Mouse (Mus musculus): ENCODE data around the gene Tiam2. TPM values are rescaled to one million over a fixed set of nuclear protein-coding genes. Genes with fewer than 3 reads are reported as not detected.

Tiam2 gene
- total and polyA plus RNA-seq, 3 experiments = 5.9 to 9.5 (median 9.4) TPM

- in situ Hi-C loops (cut with MboI; ENCODE audit: low pct_ligation_motif_present, low pct_unique_long_range_greater_than_20kb, low sequenced_read_pairs) (no loop called here), dilution Hi-C loops (cut with MboI; ENCODE audit: extremely low pct_ligation_motif_present, extremely low pct_unique_long_range_greater_than_20kb, low sequenced_read_pairs) (no loop called here)
- TF ChIP-seq RCOR1 (conservative IDR thresholded peaks at IDR 0.05; ENCODE audit: low read depth, low read length) (no peak), KAT2A (IDR thresholded peaks at IDR 0.05; ENCODE audit: insufficient replicate concordance, low read length) (no peak), CHD2 (IDR thresholded peaks at IDR 0.05; ENCODE audit: low read length) (no peak), ETS1 (conservative IDR thresholded peaks at IDR 0.05; ENCODE audit: low read depth, low read length) (no peak), USF2 (conservative IDR thresholded peaks at IDR 0.05; ENCODE audit: low read depth, low read length) (no peak), GABPA (IDR thresholded peaks at IDR 0.05; ENCODE audit: insufficient replicate concordance, low read depth, low read length) (no peak), TBP (conservative IDR thresholded peaks at IDR 0.05; ENCODE audit: low read depth, low read length) (no peak), POLR2AphosphoS2 (IDR thresholded peaks at IDR 0.05; ENCODE audit: low read depth, low read length) (no peak), BHLHE40 (IDR thresholded peaks at IDR 0.05; ENCODE audit: low read depth, low read length) (no peak), MAZ (IDR thresholded peaks at IDR 0.05; ENCODE audit: low read depth, low read length) (no peak), POLR2A (IDR thresholded peaks at IDR 0.05; ENCODE audit: low read depth, low read length) (no peak), USF1 (IDR thresholded peaks at IDR 0.05; ENCODE audit: low read depth, low read length) (no peak)
- H3K27ac ChIP-seq (ENCODE audit: insufficient read depth, low read depth) = no peak overlapping the region
- H3K9ac ChIP-seq (ENCODE audit: insufficient read depth, low read depth) = no peak overlapping the region
- H3K27me3 ChIP-seq (replicated peaks) = no peaks in the 10 kb centered on the region
- no peaks in the 10 kb centered on the region for H3K79me2 ChIP-seq (replicated peaks; ENCODE audit: control insufficient read depth, extremely low read depth, insufficient read depth, poor library complexity, severe bottlenecking)
- H3K4me1 ChIP-seq (ENCODE audit: control insufficient read depth in 1 of 2, insufficient read depth in 2 of 2) = peaks cover 0 to 8% of the 10 kb centered on the region in 2 experiments; a peak in 1 of 4 replicates
- no peaks in the 10 kb centered on the region for H3K9me3 ChIP-seq (replicated peaks; ENCODE audit: low read length)
- no peak for DNase-seq (ENCODE audit: extremely low read depth)
- H3K4me2 ChIP-seq (ENCODE audit: insufficient read depth, low read depth, poor library complexity, severe bottlenecking) = no peak overlapping the region
- peaks cover 9 to 63% of the 10 kb centered on the region in 2 experiments for H3K36me3 ChIP-seq (replicated peaks in 1 of 2; ENCODE audit: control insufficient read depth in 1 of 2, insufficient read depth in 1 of 2, low read length in 1 of 2)
- H3K4me3 ChIP-seq (replicated peaks in 1 of 3; ENCODE audit: low read depth in 2 of 3, low read length in 2 of 3, poor library complexity in 1 of 3) = no peak overlapping the region
These were observed 201.6 kb downstream of the Tiam2 start for GRCm38 (mm10) chr17:3527841-3528471.

DNA sequence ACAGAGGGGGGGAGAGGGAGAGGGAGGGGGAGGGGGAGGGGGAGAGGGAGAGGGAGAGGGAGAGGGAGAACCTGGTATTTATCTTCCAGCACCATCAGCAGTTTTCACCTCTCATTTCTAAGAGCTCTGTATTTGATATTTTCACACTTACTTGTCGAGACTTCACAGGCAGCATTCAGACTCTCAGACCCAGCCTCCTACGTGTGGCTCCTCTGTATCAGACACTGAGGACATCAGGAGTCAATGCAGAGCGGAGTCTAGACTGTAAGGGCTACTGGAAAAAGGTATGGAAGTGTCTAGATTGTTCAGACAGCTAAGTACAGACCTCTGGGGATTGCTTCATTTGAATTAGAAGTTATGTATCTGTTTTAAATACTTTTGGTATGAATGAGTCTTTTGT, 203.2 kb downstream of the Tiam2 start:
- no peak for TF ChIP-seq UBTF (IDR thresholded peaks at IDR 0.05; ENCODE audit: low read depth, low read length)
- TF ChIP-seq ELF1 (IDR thresholded peaks at IDR 0.05; ENCODE audit: low read depth, low read length) = no peak
- no peak for TF ChIP-seq POLR2AphosphoS2 (IDR thresholded peaks at IDR 0.05; ENCODE audit: low read depth, low read length)
- no peak for TF ChIP-seq CTCF (conservative IDR thresholded peaks at IDR 0.05 in 1 of 2, IDR thresholded peaks at IDR 0.05 in 1 of 2; ENCODE audit: low read depth in 2 of 2, low read length in 2 of 2)
- no peak for TF ChIP-seq USF2 (conservative IDR thresholded peaks at IDR 0.05; ENCODE audit: low read depth, low read length)
- no peak for TF ChIP-seq BHLHE40 (IDR thresholded peaks at IDR 0.05; ENCODE audit: low read depth, low read length)
- no peak for TF ChIP-seq NELFE (IDR thresholded peaks at IDR 0.05; ENCODE audit: low read depth, low read length)
- TF ChIP-seq TCF12 (IDR thresholded peaks at IDR 0.05; ENCODE audit: low read depth, low read length) = no peak
- no peak for TF ChIP-seq MXI1 (IDR thresholded peaks at IDR 0.05; ENCODE audit: low read depth, low read length)
- no peak for TF ChIP-seq SIN3A (IDR thresholded peaks at IDR 0.05; ENCODE audit: low read length)
- TF ChIP-seq MEF2A (IDR thresholded peaks at IDR 0.05; ENCODE audit: borderline replicate concordance, low read depth, low read length) = no peak
- TF ChIP-seq JUN (IDR thresholded peaks at IDR 0.05; ENCODE audit: insufficient read depth, low read depth, low read length) = no peak
- TF ChIP-seq CHD2 (IDR thresholded peaks at IDR 0.05; ENCODE audit: low read length) = no peak
- no peak for TF ChIP-seq MYC (IDR thresholded peaks at IDR 0.05; ENCODE audit: low read depth, low read length)
- H3K27me3 ChIP-seq (replicated peaks) = no peaks in the 10 kb centered on the region
- H3K27ac ChIP-seq (ENCODE audit: insufficient read depth, low read depth) = no peak overlapping the region
- H3K4me3 ChIP-seq (replicated peaks in 1 of 3; ENCODE audit: low read depth in 2 of 3, low read length in 2 of 3, poor library complexity in 1 of 3) = no peak overlapping the region
- in situ Hi-C loops (cut with MboI; ENCODE audit: low pct_ligation_motif_present, low pct_unique_long_range_greater_than_20kb, low sequenced_read_pairs) = no loop called here
- H3K9me3 ChIP-seq (replicated peaks; ENCODE audit: low read length) = no peaks in the 10 kb centered on the region
- no peak overlapping the region for H3K9ac ChIP-seq (ENCODE audit: insufficient read depth, low read depth)
- peaks cover 9 to 59% of the 10 kb centered on the region in 2 experiments for H3K36me3 ChIP-seq (replicated peaks in 1 of 2; ENCODE audit: control insufficient read depth in 1 of 2, insufficient read depth in 1 of 2, low read length in 1 of 2)
- H3K79me2 ChIP-seq (replicated peaks; ENCODE audit: control insufficient read depth, extremely low read depth, insufficient read depth, poor library complexity, severe bottlenecking) = no peaks in the 10 kb centered on the region
- dilution Hi-C loops (cut with MboI; ENCODE audit: extremely low pct_ligation_motif_present, extremely low pct_unique_long_range_greater_than_20kb, low sequenced_read_pairs) = no loop called here
- DNase-seq (ENCODE audit: extremely low read depth) = no peak
- H3K4me2 ChIP-seq (ENCODE audit: insufficient read depth, low read depth, poor library complexity, severe bottlenecking) = no peak overlapping the region
- H3K4me1 ChIP-seq (ENCODE audit: control insufficient read depth in 1 of 2, insufficient read depth in 2 of 2) = peaks cover 0 to 8% of the 10 kb centered on the region in 2 experiments; a peak in 1 of 4 replicates
